Mouse (Mus musculus) bone marrow macrophage, adult 2 months (primary cell): ENCODE results near the gene Gm4131.

Experiments
- CTCF ChIP-seq: IDR thresholded peaks from 2 replicates; pipeline ENCODE4 v1.5.1; 2012; ENCODE audit warnings: low read depth, mild to moderate bottlenecking, low read length, moderate library complexity
- POLR2A ChIP-seq: IDR thresholded peaks from 2 replicates; pipeline ENCODE4 v1.6.1; 2012; ENCODE audit warnings: mild to moderate bottlenecking, low read depth, low read length, borderline replicate concordance

DNA sequence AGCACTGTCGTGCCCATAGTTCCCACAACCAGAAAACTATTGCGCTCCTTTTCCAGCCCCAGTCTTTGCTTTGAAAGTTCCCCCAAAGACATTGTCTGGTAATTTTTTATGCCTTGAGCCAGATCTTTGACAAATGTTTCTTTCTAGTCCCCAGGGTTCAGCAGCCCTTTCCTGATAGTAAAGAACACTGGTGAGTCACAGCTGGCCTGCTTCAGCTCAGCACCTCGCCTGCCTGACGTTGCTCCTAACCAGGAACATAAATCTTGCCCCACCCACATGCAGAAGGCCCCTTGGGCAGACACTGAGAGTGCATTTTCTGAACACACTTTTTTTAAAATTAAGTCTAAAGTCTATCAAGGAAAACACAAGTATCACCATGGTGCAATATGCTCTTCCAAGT, 3.6 kb upstream of the Gm4131 start:
- TF ChIP-seq CTCF = no peak
- no peak for TF ChIP-seq POLR2A
